Mouse (Mus musculus) thymus, adult 18-20 months (tissue): ENCODE measurements around the gene Slc52a3.
"Not testable (repeated sequence)": the region's sequence is repeated elsewhere in the genome, so short reads cannot be mapped to it uniquely, and the experiment has no call there.

Experiments
- DNase-seq, 2 experiments: peaks; one replicate each; pipeline ENCODE4 v3.0.0; 2022; ENCODE audit warnings: mixed read lengths in 2 of 2

Gene Slc52a3

DNA sequence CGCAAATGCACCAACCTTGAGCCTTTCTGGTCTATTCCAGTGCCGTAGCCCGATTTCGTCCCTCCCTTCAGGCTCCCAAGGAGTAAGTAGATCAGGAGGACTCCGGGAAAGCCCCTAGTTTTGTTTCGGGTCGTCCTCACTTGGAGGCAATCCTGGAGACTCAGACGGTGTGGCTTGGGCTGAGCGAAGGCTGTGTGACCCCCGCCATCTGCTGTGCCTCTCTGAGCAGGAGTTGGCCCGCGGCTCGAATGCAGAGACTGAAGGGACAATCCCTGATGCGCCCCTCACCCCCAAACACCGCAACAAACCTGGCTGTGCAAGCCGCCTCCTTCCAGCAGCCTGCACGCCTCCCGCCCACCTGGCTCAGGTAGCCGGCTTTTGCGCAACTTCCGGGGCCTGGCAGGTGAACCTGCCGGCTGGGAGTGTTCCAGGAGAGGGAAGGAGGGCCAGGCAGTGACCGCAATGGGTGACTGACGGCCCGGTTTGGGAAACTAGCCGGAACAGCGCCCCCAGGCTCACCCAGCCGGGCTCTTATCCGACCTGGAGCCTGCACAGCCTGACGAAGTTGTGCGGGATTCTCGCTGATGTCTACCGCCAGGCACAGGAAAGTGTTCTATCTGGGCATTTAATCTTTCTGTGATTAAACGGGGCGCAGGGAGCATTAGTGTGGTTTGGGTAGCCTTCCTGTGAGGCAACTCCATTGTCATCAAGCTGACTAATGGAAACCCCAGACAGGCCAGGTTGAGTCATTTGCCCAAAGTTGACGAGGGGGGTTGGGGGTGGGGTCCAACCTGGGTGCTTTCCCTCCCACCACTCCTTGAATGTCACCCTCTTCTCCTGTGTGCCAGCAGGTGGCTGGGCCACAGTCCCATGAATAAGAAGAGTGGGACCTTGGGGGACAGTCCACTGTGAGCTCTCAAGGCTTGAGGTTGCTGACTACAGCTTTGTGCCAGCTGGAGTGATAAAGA lies 22.4 kb upstream of the Slc52a3 start:
- peak in 1 of 2 experiments; percentile 20 for DNase-seq

GRCm38 (mm10) chr2:151975295-151975694 lies 21.0 kb upstream of the Slc52a3 start:
- no peak for DNase-seq

DNA sequence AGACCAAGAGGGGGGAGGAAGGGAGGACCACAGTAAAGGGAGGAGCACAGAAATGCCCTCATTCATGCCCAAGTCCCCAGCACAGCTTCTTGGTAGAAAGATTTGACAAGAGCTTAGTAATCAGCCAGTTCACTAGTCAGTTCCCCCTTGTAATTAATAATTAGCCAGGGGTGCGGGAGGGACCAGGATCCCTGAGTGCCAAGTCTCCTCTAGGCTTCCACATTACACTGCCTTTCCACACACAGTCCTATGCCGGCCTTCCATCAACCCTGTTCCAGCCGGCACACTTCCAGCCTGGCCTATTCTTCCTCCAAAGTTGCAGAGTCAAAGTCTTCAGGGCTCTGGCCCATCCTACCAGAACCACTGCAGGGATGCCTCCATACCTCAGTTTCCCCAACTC lies 20.2 kb upstream of the Slc52a3 start:
- DNase-seq, result no peak

DNA sequence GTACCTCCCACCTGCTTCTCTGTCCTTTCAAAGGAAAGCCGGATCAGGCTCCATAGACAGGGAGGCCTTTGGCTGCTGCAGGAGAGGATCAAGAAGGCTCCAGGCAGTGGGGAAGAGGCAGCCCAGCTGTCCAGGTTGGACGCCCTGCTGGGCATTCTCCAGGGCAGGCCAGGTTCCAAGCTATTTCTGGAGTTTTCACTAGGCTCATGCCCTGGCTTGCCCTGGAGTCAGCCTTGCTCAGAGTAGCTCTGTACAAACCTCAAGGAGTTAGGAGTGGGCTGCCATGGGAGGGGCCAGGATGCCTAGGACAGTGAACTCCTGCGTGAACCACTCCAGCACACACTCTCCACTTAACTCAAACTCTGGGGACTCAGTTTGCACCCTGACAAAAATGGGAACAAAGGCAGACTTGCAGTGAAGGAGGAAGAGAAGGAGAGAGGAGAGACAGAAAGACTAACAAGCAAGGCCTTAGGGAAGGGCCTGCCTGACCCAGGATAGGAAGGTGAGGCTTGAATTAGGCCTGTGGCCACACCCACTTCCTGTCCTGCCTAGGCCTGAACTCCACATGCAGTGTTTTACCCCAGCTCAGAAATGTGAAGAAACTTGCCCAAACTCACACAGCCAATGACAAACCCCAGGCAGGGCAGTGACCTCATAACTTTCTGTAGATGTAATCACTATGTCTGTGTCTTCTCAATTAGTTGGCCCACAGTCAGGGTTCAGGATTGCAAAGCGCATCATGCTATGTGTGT lies 18.4 kb upstream of the Slc52a3 start:
- DNase-seq, result no peak

GRCm38 (mm10) chr2:151978494-151978893 lies 17.8 kb upstream of the Slc52a3 start:
- DNase-seq, result no peak

DNA sequence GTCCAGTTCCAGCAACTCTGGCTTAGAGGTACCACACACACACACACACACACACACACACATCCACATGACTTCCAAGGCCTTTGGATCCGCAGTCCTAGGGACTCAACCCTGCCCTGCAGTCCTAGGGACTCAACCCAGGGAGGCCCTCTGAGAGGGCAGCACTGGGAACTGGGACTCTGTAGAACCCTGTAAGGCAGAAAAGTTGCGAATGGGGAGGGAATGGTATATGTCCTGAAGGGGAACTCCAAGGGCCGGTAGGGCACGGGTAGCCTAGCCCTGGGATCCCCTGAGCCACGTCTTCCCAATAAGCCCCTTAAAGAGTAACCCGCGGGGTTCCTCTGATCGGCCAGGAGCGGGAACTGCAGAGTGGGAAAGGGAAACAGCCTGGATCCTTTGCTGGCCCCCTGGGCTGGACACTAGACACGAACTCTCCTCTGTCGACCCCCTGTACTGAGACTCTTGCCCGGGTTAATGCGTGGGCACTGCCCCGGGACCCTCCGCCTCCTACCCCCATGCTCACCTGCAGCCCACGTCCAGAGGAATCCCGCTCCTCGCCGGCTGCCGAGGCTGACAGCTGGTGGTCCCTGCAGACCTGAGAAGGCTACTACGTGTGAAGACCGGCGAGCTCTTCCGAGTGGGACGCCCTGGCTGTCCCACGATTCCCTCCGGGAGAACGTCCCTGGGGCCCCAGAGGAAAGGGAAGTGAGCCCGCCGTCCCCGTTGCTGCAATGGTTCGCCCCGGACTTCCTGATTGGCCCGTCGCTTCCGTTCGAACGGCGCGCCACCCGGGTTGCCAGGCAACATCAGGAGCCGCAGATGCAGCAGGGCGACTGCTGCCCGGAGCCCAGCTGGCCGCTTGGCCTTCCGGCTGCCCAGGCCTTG lies 16.6 kb upstream of the Slc52a3 start, which contains the start of gene Fam110a:
TSS of gene Fam110a (minus strand) at position 750 of the 885 bp plus-strand sequence.
- peak; percentile 77 to 79 for DNase-seq

DNA sequence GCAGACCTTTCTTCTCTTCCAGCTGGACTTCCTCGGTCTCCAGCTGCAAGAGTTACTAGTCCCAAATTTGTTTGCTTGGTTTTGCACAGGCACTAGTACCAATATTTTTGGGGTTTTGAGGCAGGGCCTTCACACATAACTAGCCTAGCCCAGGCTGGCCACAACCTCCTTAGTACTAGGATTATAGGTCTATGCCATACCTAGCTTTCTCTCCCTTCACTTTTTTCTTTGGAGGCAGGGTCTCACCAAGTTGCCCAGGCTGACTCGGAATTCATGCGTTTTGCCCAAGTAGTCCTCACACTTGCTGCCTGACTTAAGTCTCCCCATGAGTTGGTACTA lies 16.0 kb upstream of the Slc52a3 start:
- no peak for DNase-seq

- DNase-seq, result no peak
Observed at GRCm38 (mm10) chr2:151981268-151981667, 15.0 kb upstream of the Slc52a3 start.

GRCm38 (mm10) chr2:151982476-151982875 lies 13.8 kb upstream of the Slc52a3 start:
- no peak for DNase-seq

DNA sequence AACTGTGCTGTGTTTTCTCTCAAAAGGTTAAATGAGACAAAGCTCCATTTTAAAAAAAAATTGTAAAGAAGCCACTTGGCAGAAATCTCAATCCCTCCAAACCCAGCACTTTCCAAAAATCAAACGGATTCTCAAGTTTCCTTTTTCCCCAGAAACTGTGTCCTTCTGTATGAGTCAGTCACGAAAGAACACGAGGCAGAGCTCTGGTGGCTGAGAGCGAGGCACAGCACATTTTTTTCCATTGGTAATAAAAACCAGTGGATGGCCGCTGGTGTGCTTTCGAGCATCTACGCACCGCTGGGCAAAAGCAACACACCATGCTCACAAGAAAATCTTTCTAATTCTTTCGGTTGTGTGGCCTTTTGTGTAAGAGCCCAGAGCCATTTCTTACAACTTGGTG lies 12.3 kb upstream of the Slc52a3 start:
- no peak for DNase-seq

DNA sequence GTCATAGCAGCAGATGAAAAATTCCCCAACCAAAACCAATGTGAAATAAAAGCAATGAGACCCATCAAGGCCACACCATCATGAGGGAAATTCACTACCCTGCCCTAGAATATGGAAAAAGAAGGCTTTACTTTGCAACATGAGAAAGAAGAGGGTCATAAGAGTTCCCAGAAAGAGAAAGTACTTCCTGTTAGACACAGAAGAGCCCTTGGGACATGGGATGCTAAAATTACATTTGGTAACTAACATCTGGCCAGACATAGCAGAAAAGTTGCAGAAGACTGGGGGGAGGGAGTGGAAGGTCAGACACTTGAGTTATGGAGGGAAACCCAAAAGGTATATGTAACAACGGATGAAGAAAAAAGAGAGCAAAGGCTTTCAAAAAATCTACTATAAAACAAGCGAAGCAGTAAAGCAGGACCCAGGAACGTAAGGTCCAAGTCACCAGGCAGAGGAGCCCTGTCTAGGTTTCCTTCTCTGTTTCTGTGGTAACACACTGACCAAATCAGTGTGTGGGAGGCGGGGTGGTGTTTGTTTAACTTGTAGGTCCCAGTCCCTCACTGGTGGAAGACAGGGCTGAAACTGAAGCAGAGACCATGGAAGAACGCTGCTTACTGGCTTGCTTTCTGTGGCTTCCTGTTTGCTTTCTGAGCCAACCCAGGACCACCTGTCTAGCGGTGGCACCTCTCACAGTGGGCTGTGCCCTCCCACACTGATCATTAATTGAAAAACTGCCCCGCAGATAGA lies 10.7 kb upstream of the Slc52a3 start:
- no peak for DNase-seq

- no peak for DNase-seq
Observed at GRCm38 (mm10) chr2:151986958-151987357, 9.4 kb upstream of the Slc52a3 start.

- DNase-seq, result no peak
Observed at GRCm38 (mm10) chr2:151988978-151989377, 7.3 kb upstream of the Slc52a3 start.

DNA sequence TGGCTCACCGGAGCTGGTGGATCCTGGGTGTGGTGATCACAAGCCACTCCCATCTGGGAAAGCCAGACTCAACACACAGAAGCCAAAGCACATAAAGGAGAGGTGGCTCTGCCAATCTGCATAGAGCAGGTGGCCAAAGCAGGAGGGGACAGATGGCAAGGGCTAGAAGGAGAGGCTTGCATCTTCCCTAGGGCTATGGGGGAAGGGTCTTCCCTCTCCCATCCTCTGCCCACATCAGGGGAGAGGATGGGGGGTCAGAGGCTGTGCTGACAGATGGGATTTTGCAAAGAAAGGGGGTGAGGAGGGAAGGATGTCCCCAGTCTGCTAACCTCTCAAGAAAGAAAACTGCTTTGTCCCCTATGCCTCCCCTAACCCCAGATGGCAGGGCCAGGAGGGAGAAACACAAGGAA lies 5.3 kb upstream of the Slc52a3 start:
- DNase-seq, result no peak

DNA sequence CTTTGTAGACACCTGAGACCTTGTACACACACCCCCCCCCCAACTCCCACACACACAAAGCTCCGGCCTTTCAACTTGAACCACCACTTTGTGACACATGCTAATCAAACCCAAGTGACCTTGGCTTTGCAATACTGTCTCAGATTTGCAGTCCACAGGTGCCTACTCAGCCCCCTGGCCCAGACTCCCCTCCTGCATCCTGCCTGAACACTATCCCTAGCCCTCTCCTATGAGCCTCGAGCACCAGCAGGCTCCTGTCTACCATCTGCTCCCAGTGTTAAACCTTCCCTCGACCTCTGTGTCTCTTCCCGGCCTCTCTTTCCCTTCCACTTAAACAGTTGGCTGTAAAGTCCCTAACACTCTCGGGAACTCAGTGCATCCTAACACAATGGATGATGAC lies 4.9 kb upstream of the Slc52a3 start:
- no peak for DNase-seq

DNA sequence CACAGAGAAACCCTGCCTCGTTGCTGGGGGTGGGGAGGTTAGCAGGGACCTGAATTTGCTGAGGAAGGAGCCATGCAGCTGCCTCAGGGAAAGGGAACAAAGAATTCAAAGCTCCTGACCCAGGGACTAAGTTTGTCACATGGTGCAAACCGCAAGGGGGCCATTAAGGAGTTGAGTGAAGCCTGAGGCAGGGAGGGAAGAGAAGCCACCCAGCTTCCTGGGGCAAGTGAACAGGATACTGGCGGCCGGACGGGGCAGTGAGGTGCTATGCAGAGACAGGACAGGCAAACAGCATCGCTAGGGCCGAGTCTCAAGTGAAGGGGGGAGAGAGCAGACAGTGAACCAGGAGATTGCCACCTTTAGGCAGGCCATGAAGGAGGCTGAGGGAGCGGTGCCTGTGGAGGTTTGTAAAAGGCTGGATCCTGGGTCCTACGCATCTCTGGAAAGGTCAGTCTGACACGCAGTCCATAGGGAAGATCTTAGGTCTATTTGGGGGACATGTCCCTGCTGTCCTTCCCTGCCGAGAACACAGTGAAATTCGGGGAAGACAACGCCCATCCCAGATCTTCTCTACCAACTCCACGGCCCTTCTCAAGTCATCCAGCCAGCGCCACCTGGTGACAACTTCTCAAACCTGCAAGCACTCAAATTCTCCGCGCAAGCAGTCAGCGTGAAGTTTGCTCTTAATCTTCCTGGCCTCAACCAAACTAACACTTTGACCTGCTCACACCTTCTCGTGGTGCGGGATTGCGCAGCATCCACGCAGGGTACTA lies 1.8 kb upstream of the Slc52a3 start:
- DNase-seq, result peak; percentile 51 to 53

- DNase-seq, result not testable (repeated sequence)
Observed at GRCm38 (mm10) chr2:151997190-151997575, 872 bp downstream of the Slc52a3 start.

GRCm38 (mm10) chr2:151997776-151998504 lies 1.6 kb downstream of the Slc52a3 start:
- no peak for DNase-seq

- no peak for DNase-seq
Observed at GRCm38 (mm10) chr2:151998505-151998899, 2.2 kb downstream of the Slc52a3 start.

GRCm38 (mm10) chr2:151998932-151999331 lies 2.6 kb downstream of the Slc52a3 start:
- DNase-seq, result no peak
